Mouse (Mus musculus) ES-CJ7 (cell line): ENCODE measurements at regions not wholly inside any gene's neighbourhood (a gene's known extent, or its start where the extent isn't known, plus 50 kb on each side); places are given as distances from the start of the nearest gene placed in this dataset.

Experiments used
- DNase-seq: peaks from one replicate; pipeline ENCODE4 v3.0.0; 2011; ENCODE audit warnings: low read depth, low spot score

DNA sequence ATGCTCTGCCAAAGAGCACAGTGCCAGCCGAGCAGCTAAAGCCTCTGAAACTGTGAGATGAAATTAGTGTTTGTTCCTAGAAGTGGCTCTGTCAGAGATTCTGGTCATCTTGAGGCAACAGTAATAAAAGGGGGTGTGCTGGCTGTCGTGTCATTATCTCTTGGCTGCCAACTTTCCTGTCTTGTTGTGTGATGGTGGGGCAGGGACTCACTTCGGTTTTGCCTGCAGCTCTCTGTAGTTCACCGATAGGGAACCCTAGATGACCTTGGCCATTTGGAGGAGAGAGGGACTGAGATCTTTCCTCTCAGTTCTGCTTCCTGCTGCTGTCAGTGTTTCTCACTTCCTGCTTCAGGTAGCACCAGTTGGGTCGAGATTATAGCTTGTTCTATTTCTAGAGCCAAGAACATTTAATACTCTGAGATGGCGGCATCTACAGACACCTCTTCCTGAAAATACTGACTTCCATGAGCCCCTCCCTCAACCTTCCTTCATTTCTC lies 159.8 kb upstream of the Kbtbd8 start:
- DNase-seq: no peak

DNA sequence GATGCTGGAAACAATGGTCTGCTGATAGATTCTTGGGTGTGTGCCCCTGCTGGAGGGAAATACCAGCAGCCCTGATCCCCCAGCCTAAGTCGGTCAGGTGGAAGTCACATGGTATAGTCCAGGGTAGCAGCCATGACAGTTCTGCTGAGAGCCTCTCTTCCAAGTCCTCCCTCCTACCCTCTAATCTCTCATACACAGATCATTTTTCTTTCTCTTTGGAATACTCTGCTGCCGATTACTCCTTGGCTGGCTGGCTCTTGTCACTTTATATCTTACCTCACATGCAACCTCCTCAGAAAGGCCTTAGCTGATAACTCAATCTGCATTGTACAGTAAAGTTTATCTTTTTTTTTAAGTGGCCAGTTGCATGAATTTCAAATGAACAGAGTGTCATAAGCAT lies 162.5 kb upstream of the Kbtbd8 start:
- DNase-seq: peak; percentile 17

DNA sequence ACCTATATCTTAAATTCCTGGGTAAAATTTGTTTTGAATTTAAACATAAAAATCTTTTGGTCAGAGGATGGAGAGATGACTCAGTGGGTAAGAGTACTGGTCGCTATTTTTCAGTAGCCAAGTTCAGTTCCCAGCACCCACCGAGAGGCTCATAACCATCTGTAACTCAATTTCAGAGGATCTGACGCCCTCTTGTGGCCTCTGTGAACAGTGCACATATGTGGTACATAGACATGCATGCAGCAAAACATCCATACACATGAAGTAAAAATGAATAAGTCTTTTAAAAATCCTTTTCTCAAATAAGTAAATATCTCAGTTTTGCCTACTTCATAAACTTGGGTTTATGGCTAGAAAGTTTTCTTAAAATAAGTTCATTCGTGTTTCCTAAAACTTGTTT lies 163.4 kb upstream of the Kbtbd8 start:
- peak; percentile 40 for DNase-seq

DNA sequence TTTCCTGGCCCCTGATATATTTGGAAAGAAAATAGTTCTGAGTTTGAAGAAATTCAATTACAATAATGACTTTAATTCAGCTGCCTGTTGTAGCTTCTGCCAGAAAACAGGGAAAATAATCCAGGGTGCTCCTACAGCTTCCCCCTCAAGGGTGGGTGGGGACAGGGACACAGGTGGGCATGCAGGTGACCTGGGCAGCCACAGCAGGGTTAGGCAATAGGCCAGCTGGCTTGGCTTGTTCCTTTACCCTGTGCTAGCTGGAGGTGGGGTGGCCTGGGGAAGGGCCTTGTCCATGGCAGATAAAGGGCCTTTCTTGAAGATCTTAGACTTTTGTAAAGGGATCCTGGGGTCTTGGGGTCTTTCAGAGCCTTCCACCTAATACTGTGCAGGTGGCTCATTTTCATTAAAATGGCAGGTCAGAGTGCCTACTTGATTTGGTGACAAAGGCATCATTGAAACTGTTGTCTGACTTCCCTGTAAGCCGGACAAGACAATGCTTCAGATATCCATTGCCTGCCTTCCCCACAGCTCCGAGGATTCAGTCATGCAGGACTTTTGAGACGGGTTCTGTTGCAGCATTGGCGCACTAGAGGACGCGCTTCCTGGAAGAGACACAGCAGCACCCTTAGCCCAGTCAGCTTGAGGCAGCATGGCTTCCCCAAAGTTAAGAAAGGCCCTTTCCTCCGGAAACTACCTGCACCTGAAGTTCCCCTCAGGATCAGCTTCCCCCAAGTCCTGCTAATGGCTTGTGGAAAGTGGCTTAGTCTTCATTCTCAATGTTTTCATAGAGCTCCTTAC lies 164.9 kb upstream of the Kbtbd8 start:
- DNase-seq: peak; percentile 57

DNA sequence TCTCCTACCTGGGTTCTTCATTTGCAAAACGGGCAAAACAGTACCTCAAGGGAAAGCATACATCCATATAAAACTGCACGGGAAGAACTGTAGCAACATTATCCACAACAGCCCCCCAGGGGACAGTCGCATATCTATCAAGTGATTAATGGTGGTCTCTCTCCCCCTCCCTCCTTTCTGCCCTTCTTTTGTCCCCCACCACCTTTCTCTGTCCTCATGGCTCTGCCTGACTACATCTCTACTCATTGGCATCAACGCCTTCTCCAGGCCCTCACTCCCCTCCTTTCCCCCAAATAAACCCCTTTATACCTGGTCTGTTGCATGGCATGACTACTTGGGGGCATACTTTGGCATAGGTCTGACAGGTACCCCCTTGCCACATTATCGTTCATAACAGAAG lies 166.1 kb upstream of the Kbtbd8 start:
- DNase-seq: no peak

DNA sequence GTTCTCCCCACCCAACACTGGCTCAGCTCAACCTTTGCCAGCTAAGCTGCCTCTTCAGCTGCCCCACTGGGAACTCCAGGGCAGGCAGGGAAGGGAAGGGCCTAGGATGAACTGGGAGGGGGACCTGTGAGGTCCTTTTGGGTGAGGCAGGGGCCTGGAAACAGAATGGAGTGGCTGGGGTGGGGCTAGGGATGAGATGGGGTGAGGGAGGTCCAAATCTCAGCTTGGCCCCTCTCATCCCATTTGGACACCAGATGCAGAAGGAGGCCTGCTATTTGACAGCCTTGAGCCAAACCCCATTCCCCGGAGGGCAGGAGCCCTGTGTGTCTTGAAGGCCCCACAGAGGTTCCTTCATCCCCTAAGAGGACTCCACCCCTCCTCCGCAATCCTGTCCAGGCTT lies 166.7 kb upstream of the Kbtbd8 start:
- no peak for DNase-seq

DNA sequence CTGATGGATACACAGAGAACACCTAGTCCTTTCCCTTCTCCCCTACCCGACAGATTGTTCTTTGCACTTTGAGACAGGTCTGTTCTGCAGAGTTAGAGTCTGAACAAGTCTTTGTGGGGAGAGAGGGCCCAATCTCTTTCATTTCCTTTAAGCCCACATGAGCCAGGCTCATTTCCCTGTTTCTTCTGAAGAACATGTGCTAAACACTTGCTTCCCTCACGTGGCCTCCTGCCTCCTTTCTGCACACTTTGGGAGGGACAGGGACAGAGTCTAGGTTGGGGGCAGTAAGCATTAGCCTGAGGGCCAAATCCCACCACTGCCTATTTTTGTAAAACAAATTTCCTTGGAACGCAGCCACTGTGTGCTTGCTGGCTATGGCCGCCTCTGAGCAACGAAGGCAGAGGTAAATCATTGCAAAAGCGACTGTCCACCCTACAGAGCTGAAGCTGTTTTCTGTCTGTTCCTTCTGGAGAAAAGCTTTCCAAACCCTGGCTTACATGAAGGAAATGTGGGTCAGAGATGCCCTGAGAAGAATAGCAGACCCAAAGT lies 170.6 kb upstream of the Kbtbd8 start:
- DNase-seq: no peak

DNA sequence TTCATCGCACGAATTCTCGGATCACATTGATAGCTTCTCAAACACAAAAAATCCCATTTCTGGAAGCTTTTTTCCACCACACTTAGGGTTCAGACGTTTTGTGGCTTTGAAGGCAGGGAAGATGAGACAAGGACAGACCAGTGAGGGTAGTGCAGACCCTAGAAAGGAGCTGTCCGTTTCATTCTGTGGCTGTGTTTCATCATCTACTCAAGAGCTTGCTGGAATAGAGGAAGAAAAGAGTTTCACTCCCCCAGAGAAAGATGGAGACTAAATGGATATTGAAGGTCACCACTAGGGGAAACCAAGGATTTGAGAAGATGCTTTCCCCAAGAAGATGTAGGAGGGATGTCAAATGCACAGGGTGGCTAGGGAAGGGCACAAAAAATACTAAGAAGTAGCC lies 171.3 kb upstream of the Kbtbd8 start:
- DNase-seq: no peak

DNA sequence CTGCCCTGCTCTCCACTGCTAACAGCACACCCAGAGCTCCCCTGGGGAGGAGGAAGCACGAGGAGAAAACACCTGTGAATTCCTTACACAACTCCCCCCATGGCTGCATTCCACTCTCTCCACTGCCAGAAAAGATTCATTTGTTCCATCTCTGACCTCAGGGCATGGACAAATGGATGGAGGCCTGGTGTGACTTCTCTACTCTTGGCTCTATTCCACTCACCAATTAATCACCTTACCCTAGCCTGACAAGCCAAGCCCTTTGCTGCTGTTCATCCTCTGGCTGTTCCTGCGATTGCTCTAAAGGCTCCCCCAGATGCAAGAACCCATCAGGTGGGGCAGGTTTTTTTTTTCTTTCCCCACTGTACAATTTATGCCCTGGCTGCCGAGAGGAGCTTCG lies 172.8 kb upstream of the Kbtbd8 start:
- no peak for DNase-seq

DNA sequence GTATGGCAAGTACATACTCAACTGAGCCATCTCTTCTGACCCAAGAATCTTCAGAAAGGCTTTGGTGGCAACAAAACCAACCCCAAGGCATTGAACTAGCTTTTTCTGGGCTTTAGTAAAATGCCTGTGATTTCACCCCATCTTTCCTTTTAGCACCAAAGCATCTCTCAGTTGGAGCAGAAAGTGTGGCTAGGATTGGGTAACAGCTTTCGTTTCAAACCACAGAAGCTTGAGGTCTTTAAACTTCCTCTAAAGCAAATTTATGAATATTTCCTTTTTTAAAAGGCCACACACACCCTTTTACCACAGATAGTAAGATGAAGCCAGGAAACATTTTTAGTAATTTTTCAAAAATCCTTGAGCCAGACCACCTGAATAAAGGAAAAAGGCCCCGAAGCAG lies 178.1 kb upstream of the Kbtbd8 start:
- DNase-seq: no peak

DNA sequence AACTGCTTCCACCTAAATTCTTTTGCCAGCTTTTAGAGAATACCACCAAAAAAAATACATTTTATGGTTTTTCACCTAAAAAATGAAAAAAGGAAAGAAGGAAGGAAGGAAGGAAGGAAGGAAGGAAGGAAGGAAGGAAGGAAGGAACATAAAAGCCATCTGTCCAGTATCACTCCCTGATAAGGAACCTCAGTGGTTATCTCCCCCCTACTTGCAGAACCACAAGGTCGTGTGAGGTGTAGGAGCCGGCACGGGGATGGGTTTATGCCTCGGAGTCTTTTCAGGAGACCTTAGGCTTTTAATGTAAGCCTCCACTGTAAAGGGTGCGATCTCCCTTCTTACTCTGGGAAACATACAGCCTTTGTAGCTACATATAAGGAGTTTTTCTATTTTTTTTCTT lies 180.8 kb upstream of the Kbtbd8 start:
- DNase-seq: no peak

DNA sequence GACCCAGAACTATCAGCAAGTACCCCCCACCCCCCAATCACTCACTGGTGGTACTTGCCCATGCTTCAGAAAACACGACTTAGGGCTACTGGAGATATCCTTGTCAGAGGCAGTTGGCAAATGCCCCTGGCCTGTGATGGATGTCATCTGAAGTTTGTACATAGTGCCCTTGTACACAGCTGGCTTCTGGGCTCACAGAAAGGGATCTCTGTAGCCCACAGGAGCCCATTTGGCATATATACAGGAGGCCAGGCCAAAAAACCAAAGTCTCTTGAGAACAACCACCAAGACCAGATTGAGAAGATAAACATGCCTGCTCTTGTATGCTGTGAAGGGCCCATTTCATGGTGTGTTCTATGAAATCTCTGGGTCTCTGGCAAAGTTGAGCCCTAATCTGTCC lies 181.3 kb upstream of the Kbtbd8 start:
- DNase-seq: no peak

DNA sequence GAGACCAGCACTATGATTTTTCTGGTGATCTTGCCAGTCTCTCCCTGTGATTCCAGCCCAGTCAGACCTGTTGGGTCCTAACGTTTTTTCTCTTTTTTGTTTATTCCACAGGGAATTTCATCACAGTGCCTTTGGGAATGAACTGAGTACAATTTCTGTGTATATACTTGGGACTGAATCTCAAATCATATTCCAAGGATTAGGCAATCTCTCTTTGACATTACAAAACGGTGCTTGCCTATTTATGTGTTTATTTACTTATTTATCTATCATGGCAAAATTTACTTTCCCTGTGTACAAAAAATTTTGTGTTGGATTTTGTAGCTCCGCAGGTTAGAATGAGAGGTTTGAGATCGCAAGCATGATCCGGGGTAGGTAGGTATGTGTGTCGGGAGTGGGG lies 189.2 kb upstream of the Kbtbd8 start:
- no peak for DNase-seq

DNA sequence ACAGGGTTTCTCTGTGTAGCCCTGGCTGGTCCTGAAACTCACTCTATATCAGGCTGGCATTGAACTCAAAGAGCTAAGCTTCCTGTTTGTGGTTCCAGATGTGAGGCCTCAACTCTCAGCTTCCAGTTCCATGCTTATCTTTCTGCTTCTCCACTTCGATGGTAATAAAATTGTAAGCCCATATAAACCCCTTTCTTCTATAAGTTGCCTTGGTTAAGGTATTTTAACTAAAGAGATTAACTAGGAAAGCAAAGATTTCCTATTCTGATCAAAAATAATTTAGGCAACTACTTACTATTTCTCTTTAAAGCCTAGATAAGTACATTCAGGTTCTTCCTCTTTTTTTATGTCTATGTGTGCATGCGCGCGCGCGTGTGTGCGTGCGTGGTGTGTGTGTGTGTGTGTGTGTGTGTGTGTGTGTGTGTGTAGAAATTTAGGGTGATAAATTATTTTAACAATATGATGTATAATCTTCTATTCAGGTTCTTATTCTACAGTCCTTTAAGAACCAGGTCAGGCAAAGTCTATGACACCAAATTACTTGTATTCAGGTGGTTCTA lies 190.3 kb upstream of the Kbtbd8 start:
- no peak for DNase-seq

DNA sequence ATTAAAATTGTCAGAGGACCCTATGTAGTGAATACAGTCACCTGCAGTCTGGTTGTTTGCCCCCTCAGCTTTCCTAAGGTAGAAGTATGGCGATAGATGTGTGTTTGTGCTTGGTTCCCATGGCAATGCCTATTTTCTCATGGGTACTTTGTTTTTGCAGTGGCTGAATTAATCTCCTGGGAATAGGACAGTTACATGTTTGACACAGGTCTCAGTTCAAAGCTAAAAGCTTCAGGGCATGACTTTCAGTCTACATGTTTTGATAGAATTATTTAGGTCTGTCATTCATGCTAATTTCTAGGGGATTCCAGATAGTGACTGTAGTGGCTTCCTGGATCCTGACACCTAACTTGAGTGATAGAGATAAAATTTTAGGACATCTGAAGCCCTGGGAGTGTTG lies 191.6 kb upstream of the Kbtbd8 start:
- DNase-seq: no peak

DNA sequence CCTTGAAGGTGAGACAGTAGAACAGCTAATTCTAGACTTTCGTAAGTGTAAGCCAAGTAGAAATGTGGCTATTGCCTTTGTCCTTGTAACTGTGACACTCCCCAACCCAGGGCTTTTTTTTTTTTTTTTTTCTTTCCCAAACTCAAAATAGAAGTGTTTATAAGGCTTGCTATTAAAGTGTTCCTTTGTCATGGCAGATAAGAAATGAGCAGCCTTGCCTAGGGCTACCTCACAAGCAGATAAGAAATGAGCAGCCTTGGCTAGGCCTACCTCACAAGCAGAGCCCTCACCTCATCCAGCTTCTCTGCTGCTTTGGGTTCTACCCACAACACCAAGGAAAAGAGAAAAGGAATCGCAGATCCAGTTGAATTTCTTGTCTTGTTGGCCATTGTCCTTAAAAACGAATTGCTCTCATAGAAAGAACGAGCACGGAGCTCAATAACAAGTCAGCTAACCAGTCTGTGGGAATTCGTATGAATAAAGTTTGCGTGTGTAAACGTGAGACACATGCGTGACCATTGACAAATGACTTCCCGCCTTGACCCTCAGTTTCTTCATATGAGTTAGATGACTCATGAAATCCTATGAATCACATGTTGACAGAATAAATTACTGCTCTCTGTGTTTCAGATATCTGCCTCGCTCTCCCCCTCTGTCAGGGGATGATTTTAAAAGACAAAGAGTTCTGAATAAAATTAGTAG lies 192.6 kb upstream of the Kbtbd8 start:
- DNase-seq: no peak

DNA sequence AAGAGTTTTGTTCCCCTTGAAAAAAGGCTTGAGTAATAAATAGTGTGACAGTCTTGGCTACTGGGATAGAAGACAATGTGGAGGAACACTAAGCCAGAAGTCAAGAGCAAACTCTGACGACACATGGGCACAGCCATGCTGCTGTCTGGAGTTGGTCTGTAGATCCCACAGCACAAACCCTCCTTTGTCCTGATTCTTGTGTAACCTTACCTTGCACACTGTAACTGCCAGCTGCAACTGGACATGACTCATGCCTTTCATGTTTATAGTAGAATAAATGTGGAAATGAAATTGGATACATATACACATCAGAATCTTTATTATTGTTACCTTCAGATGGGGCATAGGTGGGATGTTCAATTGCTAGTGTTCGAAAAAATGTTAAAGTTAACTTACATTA lies 195.3 kb upstream of the Kbtbd8 start:
- no peak for DNase-seq

DNA sequence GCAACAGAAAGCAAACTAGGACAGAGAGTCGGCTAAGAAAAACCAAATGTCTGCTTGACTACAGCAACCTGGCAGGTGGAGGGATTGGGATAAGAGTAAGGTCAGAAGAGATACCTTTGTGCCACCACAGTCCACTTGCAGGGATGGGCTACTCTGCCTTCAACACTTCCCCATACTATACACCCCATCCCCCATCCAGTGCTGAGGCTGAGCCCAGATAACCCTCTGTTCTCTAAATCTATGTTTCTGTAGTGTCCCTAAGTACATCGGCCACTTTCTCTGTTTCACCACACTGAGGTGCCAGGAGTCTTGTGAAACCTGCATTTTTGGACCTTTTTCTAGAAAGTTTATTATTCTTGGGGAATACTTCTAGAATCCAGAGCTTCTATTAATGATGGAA lies 196.3 kb upstream of the Kbtbd8 start:
- no peak for DNase-seq

DNA sequence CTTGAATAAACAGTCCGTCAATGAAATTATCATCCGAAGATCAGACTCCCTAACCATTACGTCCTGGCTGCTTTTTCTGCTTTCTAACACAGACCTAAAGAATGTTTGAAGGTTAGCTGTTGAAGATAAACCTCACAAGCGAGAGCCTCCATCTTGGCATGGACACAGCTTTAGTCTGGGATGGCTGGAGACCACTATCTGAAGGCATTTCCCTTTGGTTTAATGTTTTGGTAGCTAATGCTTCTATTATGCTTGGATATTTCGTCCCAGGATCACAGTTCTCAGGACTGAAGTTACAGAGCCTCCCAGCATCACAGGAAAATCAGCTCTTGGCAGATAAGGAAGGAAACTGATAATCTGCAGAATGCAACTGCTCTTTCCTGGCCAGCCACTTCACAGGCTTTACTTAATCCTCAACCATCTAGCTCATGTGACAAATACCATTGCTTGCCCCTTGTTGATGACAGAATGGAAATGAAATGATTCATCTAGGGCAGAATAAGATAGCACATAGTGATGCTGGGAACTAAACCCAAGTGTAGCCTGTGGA lies 197.8 kb upstream of the Kbtbd8 start:
- no peak for DNase-seq

DNA sequence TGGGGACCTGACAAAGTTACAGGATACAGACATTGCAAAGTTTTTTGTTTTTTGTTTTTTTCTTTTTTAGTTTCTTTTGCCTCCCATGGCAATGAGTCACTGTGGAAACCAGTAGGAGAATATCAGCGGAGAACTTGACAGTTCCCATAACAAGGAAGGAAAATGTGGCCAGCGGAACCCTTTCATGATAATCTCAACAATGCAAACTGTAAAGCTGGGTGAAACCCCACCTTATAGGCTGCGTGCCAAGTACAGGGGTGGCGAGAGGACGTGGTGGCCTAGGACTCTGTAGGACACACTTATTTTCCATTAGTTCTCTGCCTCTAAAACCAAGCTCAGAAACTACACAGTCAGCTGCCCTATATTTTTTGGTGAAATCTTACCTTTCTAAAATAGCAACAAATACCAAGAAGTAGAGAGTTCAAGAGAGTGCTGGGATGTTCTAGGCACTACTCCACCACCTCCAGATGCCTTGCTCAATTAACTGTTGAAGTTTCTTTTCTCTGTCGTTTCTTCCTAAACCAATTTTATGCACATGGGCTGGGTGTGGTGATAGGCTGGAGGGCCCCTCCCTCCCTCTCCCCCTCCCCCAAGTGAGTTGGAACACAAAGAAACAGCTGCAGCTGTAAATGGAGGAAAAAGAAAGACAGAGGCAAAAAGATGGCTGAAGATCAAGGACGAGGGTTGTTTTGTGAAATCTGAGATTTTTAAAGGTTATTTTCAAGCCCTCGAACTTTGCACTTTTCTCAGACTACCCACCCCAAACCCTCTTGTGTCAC lies 201.0 kb upstream of the Kbtbd8 start:
- peak; percentile 61 for DNase-seq

DNA sequence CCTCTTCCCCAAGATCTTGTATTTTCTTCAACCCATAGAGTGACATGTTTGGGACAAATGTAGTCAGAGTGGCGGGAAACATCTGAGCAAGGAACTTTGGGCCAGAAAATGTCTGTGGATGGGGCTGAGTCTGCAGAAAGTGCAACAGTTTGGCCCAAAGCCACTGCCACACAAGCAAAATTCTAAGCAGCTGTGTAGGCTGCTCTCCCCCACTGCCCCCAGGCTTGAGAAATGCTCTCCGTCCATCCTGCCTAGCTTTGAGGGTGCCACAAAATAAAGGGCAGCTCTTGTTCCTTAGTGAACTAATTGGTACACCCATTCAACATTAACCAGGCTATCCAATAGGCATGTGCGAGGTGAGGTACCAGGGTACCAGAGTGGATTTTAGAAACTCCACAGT lies 205.2 kb upstream of the Kbtbd8 start:
- no peak for DNase-seq

DNA sequence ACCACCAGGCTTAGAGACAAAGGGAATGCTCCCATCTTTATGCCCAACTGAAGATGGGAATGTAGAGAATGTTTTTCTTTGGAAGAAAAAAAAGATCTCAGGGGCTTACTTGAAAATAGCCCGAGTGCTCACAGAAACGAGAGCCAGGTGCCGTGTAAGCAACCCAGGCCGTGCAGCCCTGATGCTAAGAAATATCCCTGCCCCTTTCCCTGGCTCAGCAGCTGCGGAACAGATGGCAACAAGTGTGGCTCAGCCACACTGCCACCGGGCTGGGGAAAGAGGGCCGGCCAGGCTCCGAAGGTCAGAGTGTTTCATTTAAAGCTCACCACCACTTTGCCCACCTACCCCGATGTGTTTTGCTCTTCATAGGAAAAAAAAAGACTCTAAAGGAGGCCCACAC lies 205.7 kb upstream of the Kbtbd8 start:
- no peak for DNase-seq
